Mouse (Mus musculus) frontal cortex, adult (tissue): ENCODE data around the gene Acp5.
"Not testable (repeated sequence)": the region's sequence is repeated elsewhere in the genome, so short reads cannot be mapped to it uniquely, and the experiment has no call there.

ENCODE experiments used
- ATAC-seq: cut with Nextera tagmentation; 2 replicates; pipeline ENCODE4 v1.9.2; 2017; ENCODE audit warnings: mild to moderate bottlenecking, moderate library complexity, mixed read lengths; ENCODE audit not compliant: low TSS enrichment

Gene Acp5

DNA sequence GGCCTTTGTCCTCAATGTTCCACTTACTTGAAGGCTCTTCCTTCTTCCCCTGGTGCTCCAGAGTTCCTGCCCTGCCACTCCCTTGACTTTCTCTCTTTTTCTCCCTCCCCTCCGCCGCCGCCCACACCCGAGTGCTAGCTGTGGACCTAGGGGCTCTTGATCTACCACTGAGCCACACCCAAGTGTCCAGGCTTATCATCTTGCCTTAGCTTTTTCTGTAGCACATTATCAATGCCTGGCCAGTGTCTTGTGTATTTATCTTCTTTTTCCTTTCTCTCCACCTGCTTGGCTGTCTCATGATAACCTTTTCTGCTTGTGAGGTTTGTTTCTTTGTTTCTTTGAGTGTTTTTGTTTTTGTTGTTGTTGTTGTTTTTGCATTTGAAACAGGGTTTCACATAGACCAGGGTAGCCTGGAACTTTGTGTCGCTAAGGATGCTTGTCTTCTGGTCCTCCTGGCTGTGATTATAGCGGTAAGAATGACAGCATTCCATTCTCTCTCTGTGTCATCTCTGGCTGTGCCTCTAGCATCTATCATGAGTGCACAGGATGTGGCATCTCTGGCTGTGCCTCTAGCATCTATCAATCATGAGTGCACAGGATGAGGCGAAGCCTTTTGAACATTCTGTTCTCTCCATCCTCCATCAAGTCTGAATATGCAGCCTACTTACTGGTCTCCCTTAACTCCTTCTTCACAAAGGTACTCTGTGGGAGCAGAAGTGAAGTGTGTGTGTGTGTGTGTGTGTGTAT is at the start of gene Acp5:
TSS of gene Acp5 (minus strand) at position 68 of the 747 bp plus-strand sequence.
- ATAC-seq: no peak

DNA sequence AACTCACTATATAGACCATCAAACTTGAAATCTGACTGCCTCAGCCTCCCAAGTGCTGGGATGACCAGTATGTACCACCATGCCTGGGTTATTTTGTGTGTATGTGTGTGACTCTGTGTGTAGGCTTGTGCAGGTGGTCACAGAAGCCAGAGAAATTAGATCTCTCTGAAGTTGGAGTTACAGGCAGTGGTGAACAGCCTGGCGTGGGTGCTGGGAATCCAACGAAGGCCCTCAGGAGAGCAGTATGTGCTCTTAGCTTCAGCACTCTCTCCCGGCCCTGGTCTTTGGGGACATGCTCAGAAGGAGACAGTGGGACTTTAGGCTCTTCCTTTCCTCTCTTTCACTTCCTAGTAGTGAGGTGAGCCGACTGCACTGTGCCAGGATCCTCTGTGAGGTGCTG is 36.8 kb upstream of the Acp5 start:
- ATAC-seq: no peak

DNA sequence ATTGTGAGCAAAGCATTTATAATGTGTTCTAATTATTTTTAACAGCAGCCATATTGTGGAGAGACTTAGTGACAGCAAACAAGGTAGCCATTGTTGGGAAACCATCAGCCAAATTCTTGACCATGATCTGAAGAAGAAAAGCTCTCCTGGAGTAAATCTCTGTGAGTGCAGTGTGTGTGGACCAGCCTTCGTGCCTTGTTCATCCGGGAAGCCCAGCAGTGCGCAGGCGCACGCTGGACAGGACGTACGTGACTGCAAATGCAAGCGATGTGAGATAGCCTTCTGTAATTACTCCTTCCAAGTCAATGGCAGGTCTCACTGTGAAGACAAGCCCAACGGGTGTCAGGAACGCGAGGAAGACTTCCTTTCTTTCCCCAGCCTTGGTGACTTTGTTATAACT is 33.8 kb upstream of the Acp5 start:
- ATAC-seq: no peak

DNA sequence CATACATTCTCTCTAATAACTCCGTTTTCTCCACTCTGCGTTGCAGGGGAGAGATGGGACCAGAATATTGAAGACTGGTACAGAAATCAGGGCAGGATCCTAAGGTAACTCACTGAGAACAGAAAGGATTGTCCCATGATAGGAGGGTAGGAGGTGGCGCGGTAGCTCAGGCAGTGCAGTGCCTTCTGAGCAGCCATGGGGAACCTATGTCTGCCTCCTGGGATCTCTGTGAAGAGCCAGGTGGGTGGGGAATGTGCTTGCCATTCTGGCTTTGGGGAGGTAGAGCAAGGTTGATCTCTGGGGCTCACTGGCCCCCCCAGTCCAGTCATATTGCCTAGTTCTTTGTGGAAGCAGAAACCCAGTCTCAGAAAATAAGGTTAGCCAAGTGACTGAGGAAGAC is 32.2 kb upstream of the Acp5 start:
- no peak for ATAC-seq

GRCm38 (mm10) chr9:22166686-22167085 is 31.2 kb upstream of the Acp5 start:
- no peak for ATAC-seq

DNA sequence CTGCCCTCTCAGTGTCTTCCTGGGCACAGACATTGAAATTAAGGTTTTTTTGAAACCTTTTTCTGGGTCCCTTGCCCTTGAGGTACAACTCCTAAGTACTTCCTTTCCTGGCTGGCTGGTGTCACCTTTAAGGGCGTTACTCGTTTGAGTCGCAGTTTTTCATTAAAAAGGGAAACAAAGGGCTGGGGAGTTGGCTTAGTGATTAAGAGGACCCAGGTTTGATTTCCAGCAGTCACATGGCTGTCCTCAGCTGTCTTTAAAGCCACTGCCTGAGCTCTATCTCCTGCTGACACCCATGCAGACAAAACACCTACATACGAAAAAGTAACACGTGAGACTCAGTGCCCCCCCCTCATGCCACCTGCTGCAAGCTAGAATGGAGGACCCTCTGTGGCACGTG is 30.5 kb upstream of the Acp5 start:
- ATAC-seq: no peak

- ATAC-seq: peak; percentile 99
These were observed 29.5 kb upstream of the Acp5 start for GRCm38 (mm10) chr9:22164711-22165668.

- no peak for ATAC-seq
These were observed 27.4 kb upstream of the Acp5 start for GRCm38 (mm10) chr9:22162912-22163311.

DNA sequence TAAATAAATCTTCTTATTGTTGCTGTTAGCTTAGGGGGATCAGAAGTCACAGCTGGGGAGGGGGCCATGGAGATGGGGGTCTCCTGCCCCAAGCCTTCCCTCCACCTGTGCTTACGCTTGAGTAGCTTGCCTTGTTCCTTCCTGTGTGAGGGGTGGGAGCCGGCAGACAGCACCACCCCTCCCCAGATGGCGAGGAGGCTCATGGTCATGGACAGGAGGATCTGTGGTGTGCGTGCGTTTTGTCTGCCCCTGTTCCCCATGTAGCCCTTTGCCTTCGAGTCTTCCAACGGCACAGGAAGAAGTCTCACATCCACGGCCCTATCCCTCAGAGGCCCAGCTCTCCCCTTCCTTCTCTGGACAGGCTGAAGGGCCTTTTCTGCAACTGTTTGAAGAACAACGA is 26.8 kb upstream of the Acp5 start:
- no peak for ATAC-seq

GRCm38 (mm10) chr9:22161299-22161698 is 25.8 kb upstream of the Acp5 start:
- ATAC-seq: no peak

DNA sequence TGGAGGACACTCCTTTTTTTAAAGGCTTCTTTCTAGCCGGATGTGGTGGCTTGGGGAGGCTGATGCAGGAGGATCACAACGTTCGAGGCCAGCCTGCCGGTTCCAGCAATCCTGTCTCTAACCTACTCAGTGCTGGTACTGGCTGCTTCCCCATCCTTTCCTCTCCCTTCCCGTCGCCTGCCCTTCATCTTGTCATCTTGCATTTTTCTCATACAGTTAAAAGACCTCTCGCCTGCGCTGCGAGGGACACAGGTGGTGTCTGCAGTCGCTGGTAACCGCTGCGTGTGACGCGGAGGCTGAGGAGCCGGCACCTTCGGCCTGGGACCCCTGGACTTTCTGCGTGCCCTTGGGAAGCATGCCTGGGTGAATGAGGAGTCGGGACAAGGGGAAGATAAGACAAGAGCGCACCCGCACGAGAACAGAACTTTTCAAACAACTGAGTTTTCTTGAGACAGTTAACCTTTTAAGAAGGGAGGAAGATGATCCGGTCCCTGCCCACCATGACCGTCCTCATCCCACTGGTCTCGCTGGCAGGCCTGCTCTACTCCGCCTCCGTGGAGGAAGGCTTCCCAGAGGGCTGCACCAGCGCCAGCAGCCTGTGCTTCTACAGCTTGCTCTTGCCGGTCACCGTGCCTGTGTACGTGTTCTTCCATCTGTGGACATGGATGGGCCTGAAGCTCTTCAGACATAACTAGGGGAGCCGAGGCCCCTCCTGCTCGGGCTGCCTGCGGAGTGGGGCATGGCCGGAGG is 22.2 kb upstream of the Acp5 start:
- 0 out of 2 replicates have a peak, but pooled peaks have one; percentile 5 for ATAC-seq

DNA sequence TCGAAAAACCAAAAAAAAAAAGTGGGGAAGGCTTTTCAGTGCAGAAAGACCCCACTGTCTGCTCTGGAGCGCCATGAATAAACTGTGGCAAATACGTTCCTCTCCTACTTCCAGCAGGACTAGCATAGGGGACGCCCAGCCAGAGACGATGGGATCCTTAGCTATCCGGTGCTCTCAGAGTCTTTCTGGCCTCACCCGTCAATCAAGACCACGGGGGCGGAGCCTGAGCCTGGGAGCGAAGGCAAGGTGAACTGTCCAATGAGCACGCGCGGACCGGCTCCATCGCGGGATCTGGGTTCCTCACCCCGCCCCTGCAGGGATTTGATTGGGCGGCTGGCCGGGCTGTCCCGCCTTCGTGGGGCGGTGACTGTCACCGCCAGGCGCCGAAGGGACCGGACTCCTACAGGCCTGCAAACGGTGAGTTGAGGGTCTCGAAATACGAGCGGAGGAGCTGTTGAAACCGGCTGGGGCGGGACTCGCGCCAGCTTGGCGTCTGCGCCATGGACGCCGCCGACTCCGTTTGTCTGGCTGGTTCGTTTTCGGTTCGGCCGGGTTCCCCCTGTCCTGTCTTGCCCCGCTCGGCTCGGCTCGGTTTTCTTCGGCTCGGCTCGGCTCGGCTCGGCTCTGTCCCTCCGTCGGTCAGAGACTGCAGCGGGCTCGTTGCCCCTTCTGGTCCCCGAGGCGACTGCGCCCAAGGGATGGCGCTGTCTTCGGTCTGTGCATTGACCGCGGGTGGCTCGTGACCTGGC is 21.2 kb upstream of the Acp5 start, which contains the start of gene Pigyl:
TSS of gene Pigyl (plus strand) at position 350 of the 749 bp plus-strand sequence.
- peak; percentile 98 for ATAC-seq

- 0 out of 2 replicates have a peak, but pooled peaks have one; percentile 45 for ATAC-seq
These were observed 20.1 kb upstream of the Acp5 start for GRCm38 (mm10) chr9:22155614-22156013.

DNA sequence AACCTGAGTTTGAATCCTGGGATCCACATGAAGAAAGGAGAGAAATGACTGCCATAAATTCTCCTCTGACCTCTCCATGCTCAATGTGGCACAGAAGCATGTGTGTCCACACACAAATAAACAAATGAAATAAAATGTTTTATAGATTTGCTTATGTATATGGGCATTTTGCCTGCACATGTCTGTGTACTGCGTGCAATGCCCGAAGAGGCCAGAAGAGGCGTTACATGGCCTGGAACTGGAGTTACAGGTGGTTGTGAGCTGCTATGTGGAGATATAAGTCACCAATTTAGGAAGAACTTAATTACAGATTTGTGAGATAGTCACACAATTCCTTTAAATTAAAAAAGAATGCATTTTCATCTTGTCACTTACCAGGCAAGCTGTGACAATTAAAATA is 18.3 kb upstream of the Acp5 start:
- no peak for ATAC-seq

- no peak for ATAC-seq
These were observed 15.4 kb upstream of the Acp5 start for GRCm38 (mm10) chr9:22150946-22151345.

- not testable (repeated sequence) for ATAC-seq
These were observed 14.8 kb upstream of the Acp5 start for GRCm38 (mm10) chr9:22150249-22150693.

DNA sequence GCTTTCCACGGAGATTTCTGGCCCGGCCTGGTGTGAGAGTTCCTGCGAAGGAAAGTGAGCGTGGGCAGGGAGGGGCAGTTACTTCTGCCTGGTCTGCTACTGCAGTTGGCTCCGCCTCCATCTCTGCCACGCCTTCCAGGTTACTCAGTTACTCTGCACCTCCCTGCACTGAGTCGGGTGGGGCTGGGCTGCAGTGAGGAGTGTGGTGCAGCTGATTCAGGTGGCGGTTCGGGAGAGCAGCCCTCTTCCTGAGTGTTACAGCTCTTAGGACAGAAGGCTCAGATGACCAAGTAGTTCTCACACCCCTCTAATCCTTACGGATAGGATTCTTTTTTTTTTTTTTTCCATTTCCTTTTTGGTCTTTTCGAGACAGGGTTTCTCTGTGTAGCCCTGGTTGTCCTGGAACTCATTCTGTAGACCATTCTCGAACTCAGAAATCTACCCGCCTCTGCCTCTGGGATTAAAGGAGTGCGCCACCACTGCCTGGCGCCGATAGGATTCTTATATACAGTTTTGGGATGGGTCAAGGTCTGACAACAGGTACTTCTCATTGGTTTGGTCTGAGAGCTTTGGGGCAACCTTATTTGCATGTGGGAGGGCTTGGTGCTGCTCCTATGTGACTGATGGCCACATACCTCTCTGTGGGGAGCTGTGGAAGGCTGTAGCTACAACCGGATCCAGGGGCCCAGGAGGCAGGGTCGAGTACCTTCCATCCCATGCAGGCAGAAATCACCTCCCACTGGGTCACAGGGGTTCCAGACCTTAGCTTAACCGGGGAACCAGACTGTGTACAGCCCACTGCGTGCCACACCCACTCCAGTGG is 14.1 kb upstream of the Acp5 start:
- no peak for ATAC-seq

GRCm38 (mm10) chr9:22144304-22144965 is 8.9 kb upstream of the Acp5 start:
- no peak for ATAC-seq
